Mouse (Mus musculus): ENCODE results near the gene Gm20834.
"Not testable (repeated sequence)": the region's sequence is repeated elsewhere in the genome, so short reads cannot be mapped to it uniquely, and the experiment has no call there.

Gm20834 gene

DNA sequence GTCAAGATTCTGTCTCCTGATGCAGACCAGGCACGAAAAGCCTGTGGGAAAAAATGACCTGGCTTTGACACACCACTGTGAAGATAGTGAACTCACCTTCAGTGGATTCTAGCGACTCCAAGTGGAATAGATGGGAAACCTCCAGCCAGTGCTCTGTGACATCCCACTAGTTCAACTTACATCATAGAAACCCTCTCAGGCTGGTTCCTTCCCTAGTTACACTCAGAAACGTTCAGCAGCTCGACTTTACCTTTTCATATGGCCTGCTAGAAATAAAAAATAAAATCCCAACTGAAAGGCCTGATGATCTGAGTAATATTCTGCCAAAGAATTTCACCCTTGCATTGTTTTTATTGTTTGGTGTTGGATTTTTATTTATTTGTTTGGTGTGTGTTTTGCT is at the start of gene Gm20834:
Gene Gm20834, minus strand, starts transcription at position 101 of the 400 bp plus-strand sequence.
- not testable (repeated sequence) for DNase-seq (ENCODE audit: extremely low read depth, low read depth)

Measured in MEL-GATA-1-ER (cell line).